Mouse (Mus musculus): ENCODE data around the gene Snx29.

Snx29 gene

GRCm38 (mm10) chr16:11408726-11409125, 86.0 kb downstream of the Snx29 start:
- DNase-seq, result no peak

- no peak for DNase-seq
Measured at GRCm38 (mm10) chr16:11414631-11415030, 91.9 kb downstream of the Snx29 start.

- DNase-seq, result peak; percentile 67
Measured at GRCm38 (mm10) chr16:11418183-11418588, 95.5 kb downstream of the Snx29 start.

DNA sequence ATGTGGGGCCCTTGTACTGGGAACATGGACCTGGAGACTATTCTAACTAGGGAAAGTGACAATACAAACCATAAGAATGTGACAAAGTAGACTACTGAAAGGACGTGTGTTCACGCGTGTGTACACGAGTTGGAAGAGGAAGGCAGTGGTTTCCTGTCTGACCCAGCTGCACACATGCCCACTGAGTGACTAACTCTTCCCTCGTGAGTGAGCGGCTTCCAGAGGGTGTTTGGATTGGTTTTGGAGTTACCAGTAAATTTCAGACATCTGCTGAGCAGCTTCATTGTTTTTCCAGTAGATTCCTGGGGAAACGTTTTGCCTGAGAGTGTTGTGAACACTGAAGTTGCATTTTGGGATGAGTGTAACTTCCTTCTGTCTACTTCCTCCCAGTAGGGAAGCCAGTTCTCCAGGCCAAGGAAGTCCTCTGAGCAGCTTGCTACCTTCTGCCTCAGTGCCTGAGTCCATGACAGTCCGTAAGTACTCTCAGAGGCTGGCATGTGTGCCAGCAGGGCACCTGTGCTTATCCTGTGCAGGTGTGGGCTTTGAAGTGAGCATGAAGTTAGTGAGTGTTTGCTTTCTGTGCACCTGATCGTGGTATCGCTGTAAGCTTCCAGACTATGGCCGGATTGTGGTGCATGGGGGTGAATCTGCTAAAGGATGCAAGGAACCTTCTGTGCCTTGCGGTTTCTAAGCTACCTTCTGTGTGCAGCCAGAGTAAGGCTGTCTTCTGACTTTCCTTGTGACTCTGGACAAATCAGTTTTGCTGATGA, 97.8 kb downstream of the Snx29 start:
- DNase-seq, result peak; percentile 49

GRCm38 (mm10) chr16:11422165-11422564, 99.5 kb downstream of the Snx29 start:
- DNase-seq, result no peak

DNA sequence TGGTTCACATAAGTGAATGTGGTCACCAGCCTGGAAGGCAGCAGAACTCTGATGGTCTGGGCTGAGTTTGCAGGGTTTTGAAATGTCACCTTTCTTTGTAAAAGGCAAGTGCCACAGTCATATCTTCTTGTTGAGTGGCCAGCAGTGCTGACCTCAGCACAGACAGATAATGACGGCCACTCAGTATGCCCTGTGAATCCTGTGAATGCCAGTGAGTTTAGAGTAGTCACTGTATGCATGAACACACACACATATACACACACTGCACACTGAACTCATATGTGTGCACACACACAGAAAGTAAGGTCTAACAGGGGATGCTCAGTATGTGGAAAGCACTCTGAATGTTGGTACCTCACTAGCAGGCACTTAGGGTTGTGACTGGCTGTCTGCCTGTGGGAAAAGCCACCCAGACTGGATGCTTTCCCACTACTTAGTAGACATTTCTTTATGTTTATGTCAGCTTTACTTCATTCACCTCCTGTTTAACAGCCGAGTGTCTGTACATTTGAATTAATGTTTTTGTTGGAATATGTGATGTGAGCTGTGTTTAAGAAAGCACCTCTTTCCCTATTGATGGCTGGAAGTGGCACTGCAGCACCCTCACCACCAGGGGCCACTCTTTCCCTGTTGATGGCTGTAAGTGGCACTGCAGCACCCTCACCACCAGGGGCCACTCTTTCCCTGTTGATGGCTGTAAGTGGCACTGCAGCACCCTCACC, 100.3 kb downstream of the Snx29 start:
- DNase-seq, result no peak

GRCm38 (mm10) chr16:11423611-11424297, 101.0 kb downstream of the Snx29 start:
- DNase-seq, result peak; percentile 64

GRCm38 (mm10) chr16:11424568-11425145, 101.9 kb downstream of the Snx29 start:
- DNase-seq, result no peak

DNA sequence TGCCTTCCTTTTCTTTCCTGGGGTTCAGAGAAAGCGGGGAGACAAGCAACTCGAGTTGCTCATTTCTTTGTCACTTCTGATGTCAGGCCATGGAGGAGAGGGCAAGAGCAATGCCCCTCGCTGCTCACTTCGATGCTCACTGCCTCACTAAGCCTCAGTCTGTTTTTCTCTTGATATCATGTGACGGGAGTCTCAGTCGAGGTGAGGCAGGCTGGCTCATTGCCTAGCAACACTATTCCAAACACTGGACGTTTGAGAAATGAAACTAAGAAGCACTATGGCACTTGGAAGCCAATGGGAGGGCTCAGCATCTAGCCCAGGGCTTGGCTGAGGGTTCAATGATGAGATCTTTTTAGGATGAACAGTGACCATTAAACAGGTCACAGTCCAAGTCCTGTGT, 102.6 kb downstream of the Snx29 start:
- no peak for DNase-seq

DNA sequence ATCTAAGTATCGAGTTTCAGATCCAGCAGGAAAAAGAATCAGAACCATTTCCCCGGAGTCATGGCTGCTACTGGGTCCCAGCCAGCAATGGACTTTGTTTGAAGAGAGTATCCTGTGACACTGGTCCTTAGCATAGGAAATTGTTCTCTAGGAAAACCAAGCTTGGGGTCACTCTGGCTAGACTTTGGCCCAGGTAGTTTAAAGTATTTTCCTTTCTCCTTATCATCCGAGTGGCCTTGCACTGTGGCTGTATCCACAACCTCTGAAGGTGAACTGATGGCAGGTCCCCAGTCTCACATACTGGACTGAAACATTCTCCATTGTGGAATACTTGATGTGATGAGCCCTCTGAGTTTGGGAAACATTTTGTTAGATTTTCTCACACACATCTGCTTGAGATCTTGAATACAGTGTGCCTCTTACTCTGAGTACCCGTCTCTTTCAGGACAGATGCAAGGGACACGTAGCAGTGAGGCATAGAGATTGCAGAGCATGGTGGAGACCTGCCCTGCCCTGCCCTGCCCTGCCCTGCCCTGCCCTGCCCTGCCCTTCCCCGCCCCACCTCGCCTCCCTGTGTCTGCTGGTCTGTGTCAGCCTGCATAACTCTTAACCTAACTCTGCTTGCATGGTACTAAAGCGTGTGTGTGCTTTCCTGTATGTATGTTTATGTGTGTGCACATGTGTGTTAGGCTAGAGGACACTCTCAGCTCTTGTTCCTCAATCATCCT, 104.3 kb downstream of the Snx29 start:
- DNase-seq, result no peak

- DNase-seq, result no peak
Measured at GRCm38 (mm10) chr16:11429784-11430183, 107.1 kb downstream of the Snx29 start.

DNA sequence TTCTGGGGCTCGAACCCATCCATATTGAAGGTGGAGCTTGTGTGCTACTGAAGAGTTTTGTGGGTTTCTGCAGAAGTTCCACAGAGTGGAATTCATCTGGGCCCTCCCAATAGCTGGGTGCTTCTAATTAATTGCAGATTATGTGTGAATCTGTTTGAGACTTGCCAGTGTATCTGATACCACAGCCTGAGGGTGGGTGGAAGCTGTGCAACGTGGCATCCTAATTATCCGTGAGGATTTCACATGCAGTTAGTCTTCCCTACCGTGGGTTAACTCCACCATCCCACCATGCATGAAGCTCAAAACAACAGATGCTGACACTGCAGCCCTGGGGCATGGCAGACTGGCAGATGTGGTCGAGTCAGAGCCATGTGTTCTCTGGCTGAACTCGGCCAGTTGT, 107.8 kb downstream of the Snx29 start:
- DNase-seq, result no peak

- DNase-seq, result no peak
Measured at GRCm38 (mm10) chr16:11433779-11434178, 111.1 kb downstream of the Snx29 start.

DNA sequence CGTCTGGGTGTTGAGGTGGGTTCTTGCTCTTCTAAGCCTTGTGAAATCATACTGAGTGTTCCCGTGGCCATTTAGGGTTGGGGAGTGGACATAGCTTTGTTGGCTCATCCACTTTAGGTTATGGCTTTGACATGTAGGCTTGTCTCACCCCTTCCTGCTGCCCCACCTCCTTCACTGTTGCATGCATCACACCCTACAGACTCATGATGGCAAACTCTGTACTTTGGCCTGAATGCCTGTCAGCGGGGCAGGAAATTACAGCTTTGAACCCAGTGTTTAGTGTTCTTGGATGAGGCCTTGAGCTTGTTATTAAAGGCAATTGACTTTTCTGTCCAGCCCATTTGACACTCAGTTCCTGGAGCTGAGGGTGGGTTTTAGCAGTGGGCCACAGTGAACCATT, 114.9 kb downstream of the Snx29 start:
- DNase-seq, result no peak

- no peak for DNase-seq
Measured at GRCm38 (mm10) chr16:11439417-11439816, 116.7 kb downstream of the Snx29 start.

GRCm38 (mm10) chr16:11441616-11442015, 118.9 kb downstream of the Snx29 start:
- DNase-seq, result no peak

- DNase-seq, result no peak
Measured at GRCm38 (mm10) chr16:11442534-11442933, 119.8 kb downstream of the Snx29 start.

DNA sequence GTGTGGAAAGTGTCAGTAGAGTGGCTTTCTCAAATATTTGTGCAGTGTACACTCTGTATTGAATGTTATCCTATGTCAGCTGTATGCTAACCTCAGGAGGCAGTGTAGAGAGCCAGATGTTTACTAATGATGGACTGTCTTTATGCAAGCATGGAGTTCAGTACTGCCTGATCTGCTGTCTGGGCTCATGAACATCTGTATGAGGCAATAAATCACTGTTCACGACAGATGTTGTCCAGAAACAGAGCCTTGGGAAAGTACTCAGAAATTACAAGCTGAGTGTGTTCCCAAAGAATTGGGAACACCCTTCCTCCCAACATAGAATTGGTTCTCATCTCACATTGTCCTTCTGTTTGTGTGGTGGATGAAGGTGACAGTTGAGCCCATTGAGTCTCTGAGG, 121.9 kb downstream of the Snx29 start:
- no peak for DNase-seq

DNA sequence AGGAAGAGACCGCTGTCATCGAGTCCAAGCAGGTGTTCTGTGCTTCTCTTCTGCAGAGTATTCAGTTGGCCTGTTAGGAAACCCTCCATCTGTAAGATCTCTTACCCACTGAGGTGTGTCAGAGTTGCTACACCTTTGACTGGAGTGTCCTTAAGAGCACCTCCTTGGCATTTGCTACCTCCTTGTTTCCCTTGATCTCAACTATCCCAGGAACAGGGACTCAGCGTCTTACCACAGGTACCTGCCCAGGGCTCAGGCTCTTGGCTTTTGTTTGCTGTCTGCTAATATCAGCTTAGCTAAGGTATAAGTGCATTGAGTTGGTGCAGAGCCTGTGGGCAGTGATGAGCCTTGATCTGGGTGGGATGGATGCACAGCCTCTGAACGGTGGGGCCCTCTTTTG, 124.3 kb downstream of the Snx29 start:
- DNase-seq, result no peak

DNA sequence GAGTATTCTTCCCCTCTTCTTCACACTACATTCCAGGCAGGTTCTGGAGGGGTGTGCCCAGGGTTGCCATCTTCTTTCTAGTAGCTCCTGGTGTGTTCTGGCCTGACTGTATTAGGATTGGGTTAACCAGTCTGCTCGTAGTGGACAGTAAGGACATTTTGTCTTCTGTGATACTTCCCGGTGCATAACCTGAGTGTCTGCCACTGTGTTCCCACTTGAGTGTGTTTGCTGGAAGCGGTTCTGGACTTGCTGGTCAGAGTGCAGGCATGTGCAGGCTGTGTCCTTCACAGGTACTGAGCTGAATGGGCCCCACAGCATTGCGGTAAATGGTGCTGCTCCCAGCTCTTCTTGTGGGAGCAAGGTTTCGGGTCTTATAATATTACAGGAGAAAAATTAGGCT, 125.2 kb downstream of the Snx29 start:
- DNase-seq, result no peak

- DNase-seq, result peak; percentile 42
Measured at GRCm38 (mm10) chr16:11448696-11449095, 126.0 kb downstream of the Snx29 start.

- no peak for DNase-seq
Measured at GRCm38 (mm10) chr16:11449344-11449743, 126.6 kb downstream of the Snx29 start.

- DNase-seq, result no peak
Measured at GRCm38 (mm10) chr16:11450626-11451025, 127.9 kb downstream of the Snx29 start.

Data from thymus, postnatal 4 days (tissue).